Mouse (Mus musculus): Measurements from ENCODE around the gene Plppr2. TPM values are rescaled to one million over a fixed set of nuclear protein-coding genes. Genes with fewer than 3 reads are reported as not detected.
A peak's percentile ranks its signal among the peaks of the same experiment; 100 is the strongest.

The Plppr2 gene
- polyA plus RNA-seq, 1 experiment from 2014 or later: 16.2 TPM

DNA sequence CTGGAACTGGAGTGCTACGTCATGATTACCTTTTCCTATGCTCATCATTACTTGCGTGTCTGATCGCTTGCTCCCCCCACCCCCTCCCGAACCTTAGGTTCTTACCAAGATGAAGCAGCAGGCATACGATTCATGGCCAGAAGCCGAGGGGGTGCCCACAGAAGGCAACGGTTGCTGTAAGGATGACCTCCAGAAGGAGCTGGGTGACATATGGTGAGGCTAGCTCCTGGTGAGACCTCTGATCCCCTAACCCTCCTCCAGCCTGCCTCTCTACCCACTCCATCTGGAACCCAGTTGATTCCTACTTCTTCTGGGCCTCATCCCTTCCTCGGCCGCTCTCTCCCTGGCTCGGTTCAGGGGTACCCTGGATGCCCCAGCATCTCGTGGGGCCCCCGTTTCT lies 2.8 kb upstream of the Plppr2 start:
- Histone ChIP-seq H3K27ac (no peak overlapping the region), H3K4me1 (peaks cover 9% of the 10 kb centered on the region; the same call in 1 of the 2 replicates), H3K27me3 (no peaks in the 10 kb centered on the region), H3K9me3 (no peaks in the 10 kb centered on the region), H3K9ac (no peak overlapping the region), H3K36me3 (no peaks in the 10 kb centered on the region), H3K4me2 (replicated peaks) (no peak overlapping the region), H3K4me3 (no peak overlapping the region)
- 90% methylated on average over 12 of the region's 12 CpGs for WGBS
- ATAC-seq (ENCODE audit: insufficient number of reproducible peaks, insufficient read depth, low FRiP score, low TSS enrichment): no peak

- no peak for ATAC-seq (ENCODE audit: insufficient number of reproducible peaks, insufficient read depth, low FRiP score, low TSS enrichment)
- no peaks in the 10 kb centered on the region for H3K9me3 ChIP-seq
- peaks cover 9% of the 10 kb centered on the region; the same call in 1 of the 2 replicates for H3K4me1 ChIP-seq
- 0 out of 2 replicates have a peak, but pooled peaks cover 1% of the 10 kb centered on the region for H3K36me3 ChIP-seq
- no peak overlapping the region for H3K27ac ChIP-seq
- H3K27me3 ChIP-seq: no peaks in the 10 kb centered on the region
- no peak overlapping the region for H3K4me3 ChIP-seq
- H3K9ac ChIP-seq: no peak overlapping the region
- 0 out of 2 replicates have a peak overlapping the region, but pooled peaks have one; percentile 81 for H3K4me2 ChIP-seq (replicated peaks)
- WGBS: 82% methylated on average over 7 of the region's 7 CpGs
Measured at GRCm38 (mm10) chr9:21935466-21936131, 1.2 kb upstream of the Plppr2 start.

GRCm38 (mm10) chr9:21937711-21938175 lies 910 bp downstream of the Plppr2 start:
- H3K4me2 ChIP-seq (replicated peaks): peak overlapping the region; percentile 81
- peaks cover 9% of the 10 kb centered on the region; the same call in 1 of the 2 replicates for H3K4me1 ChIP-seq
- H3K9me3 ChIP-seq: no peaks in the 10 kb centered on the region
- H3K27me3 ChIP-seq: no peaks in the 10 kb centered on the region
- no peak overlapping the region for H3K27ac ChIP-seq
- ATAC-seq (ENCODE audit: insufficient number of reproducible peaks, insufficient read depth, low FRiP score, low TSS enrichment): no peak
- 84% methylated on average over 4 of the region's 4 CpGs for WGBS
- H3K36me3 ChIP-seq: 0 out of 2 replicates have a peak, but pooled peaks cover 3% of the 10 kb centered on the region
- peak overlapping the region; percentile 62 for H3K4me3 ChIP-seq
- peak overlapping the region; percentile 63; the same call in 1 of the 2 replicates for H3K9ac ChIP-seq

DNA sequence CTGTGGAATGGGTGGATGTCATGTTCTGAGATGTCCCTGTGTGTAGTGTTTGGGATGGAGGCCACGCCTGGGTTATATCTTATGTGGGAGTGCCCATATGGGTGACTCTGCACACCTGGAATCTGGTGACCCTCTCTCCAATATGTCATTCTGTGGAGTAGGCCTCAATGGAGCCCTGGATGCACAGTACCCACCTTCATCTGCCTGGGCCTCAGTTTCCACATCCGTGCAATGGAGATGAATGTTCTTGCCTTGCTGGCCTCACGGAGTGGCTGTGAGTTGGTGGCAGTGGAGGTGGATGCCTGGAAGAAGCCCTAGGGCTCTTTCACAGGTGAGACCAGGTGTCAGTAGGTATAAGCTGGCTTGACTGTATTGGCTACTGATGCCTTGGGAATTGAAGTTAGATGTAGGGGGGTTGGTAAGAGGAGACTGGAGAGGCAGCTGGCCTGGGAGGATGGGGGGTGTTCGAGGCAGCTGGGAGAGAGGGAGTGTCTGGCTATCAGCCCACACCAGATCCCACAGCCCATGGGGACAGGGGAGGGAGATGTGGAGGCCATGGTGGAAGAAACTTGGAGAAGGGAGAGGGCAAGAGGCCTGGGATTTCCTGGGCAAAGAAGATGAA lies 1.5 kb downstream of the Plppr2 start:
- Histone ChIP-seq H3K36me3 (0 out of 2 replicates have a peak, but pooled peaks cover 3% of the 10 kb centered on the region), H3K27me3 (0 out of 2 replicates have a peak, but pooled peaks cover 4% of the 10 kb centered on the region), H3K4me1 (peaks cover 9% of the 10 kb centered on the region; the same call in 1 of the 2 replicates), H3K27ac (no peak overlapping the region), H3K9me3 (no peaks in the 10 kb centered on the region), H3K4me3 (no peak overlapping the region), H3K9ac (no peak overlapping the region), H3K4me2 (replicated peaks) (no peak overlapping the region)
- 86% methylated on average over 4 of the region's 4 CpGs for WGBS
- ATAC-seq (ENCODE audit: insufficient number of reproducible peaks, insufficient read depth, low FRiP score, low TSS enrichment): no peak

GRCm38 (mm10) chr9:21943046-21943445 lies 6.2 kb downstream of the Plppr2 start:
- Histone ChIP-seq H3K4me1 (peaks cover 8% of the 10 kb centered on the region), H3K9me3 (no peaks in the 10 kb centered on the region), H3K27me3 (peaks cover 21% of the 10 kb centered on the region), H3K27ac (no peak overlapping the region), H3K36me3 (0 out of 2 replicates have a peak, but pooled peaks cover 3% of the 10 kb centered on the region), H3K9ac (no peak overlapping the region), H3K4me3 (no peak overlapping the region), H3K4me2 (replicated peaks) (no peak overlapping the region)
- 76% methylated on average over 12 of the region's 12 CpGs for WGBS
- no peak for ATAC-seq (ENCODE audit: insufficient number of reproducible peaks, insufficient read depth, low FRiP score, low TSS enrichment)

GRCm38 (mm10) chr9:21943638-21944037 lies 6.8 kb downstream of the Plppr2 start:
- Histone ChIP-seq H3K9me3 (no peaks in the 10 kb centered on the region), H3K27ac (no peak overlapping the region), H3K4me2 (replicated peaks) (no peak overlapping the region), H3K36me3 (0 out of 2 replicates have a peak, but pooled peaks cover 3% of the 10 kb centered on the region), H3K4me3 (no peak overlapping the region), H3K9ac (no peak overlapping the region), H3K4me1 (peaks cover 8% of the 10 kb centered on the region), H3K27me3 (peaks cover 27% of the 10 kb centered on the region)
- 53% methylated on average over 12 of the region's 12 CpGs for WGBS
- no peak for ATAC-seq (ENCODE audit: insufficient number of reproducible peaks, insufficient read depth, low FRiP score, low TSS enrichment)

DNA sequence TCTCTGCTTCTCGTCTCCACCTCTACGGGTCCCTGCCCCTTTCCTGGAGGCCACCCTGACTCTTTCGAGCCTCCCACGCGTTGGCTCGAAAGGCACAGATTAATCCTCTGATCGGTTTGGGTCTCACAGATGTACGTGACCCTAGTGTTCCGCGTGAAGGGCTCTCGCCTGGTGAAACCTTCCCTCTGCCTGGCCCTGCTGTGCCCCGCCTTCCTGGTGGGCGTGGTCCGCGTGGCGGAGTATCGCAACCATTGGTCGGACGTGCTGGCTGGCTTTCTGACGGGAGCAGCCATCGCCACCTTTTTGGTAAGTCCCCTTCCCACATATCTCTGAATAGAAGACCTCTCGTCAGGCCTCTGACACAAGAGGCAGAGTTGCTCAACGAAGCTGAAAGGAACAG lies 7.4 kb downstream of the Plppr2 start:
- no peak for ATAC-seq (ENCODE audit: insufficient number of reproducible peaks, insufficient read depth, low FRiP score, low TSS enrichment)
- H3K27me3 ChIP-seq: peaks cover 31% of the 10 kb centered on the region

GRCm38 (mm10) chr9:21947540-21948130 lies 10.8 kb downstream of the Plppr2 start:
- Histone ChIP-seq H3K9ac (no peak overlapping the region), H3K27me3 (peaks cover 31% of the 10 kb centered on the region), H3K9me3 (no peaks in the 10 kb centered on the region), H3K4me1 (peaks cover 8% of the 10 kb centered on the region), H3K27ac (no peak overlapping the region), H3K4me3 (no peak overlapping the region), H3K4me2 (replicated peaks) (0 out of 2 replicates have a peak overlapping the region, but pooled peaks have one; percentile 9), H3K36me3 (no peaks in the 10 kb centered on the region)
- whole genome bisulfite sequencing: 7% methylated on average over 26 of the region's 28 CpGs
- no peak for ATAC-seq (ENCODE audit: insufficient number of reproducible peaks, insufficient read depth, low FRiP score, low TSS enrichment)

More for the DNA sequence above, 7.4 kb downstream of the Plppr2 start:
- WGBS: 26% methylated on average over 23 of the region's 23 CpGs
- Histone ChIP-seq H3K9ac (no peak overlapping the region), H3K4me2 (replicated peaks) (no peak overlapping the region), H3K4me1 (peaks cover 8% of the 10 kb centered on the region), H3K36me3 (0 out of 2 replicates have a peak, but pooled peaks cover 3% of the 10 kb centered on the region), H3K4me3 (no peak overlapping the region), H3K9me3 (no peaks in the 10 kb centered on the region), H3K27ac (no peak overlapping the region)

DNA sequence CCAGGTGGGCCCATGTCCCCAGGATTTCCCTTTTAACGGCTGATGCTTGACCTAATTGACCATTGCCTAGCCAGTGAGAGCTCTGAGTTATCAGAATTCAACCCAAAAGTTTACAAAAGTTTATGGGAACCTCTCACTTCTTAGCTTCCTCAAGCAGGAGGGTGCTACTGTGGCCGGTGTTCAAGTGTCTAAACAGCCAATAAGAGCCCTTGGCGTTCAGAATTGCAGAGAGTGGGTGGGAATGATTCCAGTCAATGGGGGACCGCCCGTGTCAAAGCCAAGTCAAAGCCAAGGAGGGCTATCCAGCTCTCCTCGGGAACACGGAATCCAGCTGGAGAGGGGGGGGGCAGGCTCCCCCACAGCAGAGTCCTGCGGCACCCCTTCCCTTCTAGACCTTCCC lies 11.3 kb downstream of the Plppr2 start:
- Histone ChIP-seq H3K9me3 (no peaks in the 10 kb centered on the region), H3K9ac (no peak overlapping the region), H3K4me3 (no peak overlapping the region), H3K36me3 (no peaks in the 10 kb centered on the region), H3K27ac (no peak overlapping the region), H3K4me2 (replicated peaks) (no peak overlapping the region), H3K4me1 (peaks cover 8% of the 10 kb centered on the region), H3K27me3 (peaks cover 29% of the 10 kb centered on the region)
- WGBS: 58% methylated on average over 8 of the region's 8 CpGs
- no peak for ATAC-seq (ENCODE audit: insufficient number of reproducible peaks, insufficient read depth, low FRiP score, low TSS enrichment)

DNA sequence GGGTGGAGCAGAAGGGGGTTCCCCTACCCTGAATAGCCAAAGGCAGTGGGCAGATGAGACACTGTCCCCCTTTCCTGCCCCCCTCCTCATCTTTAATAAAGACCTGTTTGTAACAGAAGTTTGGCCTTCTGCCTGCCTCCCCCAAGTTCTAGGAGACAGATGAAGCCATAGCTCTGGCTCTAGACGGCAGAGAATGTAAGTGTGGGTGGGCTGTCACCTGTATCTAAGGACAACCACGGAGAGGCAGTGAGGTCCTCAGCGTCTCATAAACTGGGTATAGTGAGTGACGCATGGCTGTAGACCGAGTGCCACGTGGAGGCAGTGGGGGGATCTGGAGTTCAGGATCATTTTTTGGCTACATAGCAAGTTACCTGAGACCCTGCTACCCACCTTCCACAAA lies 12.0 kb downstream of the Plppr2 start:
- ATAC-seq (ENCODE audit: insufficient number of reproducible peaks, insufficient read depth, low FRiP score, low TSS enrichment): no peak
- H3K4me2 ChIP-seq (replicated peaks): no peak overlapping the region
- H3K36me3 ChIP-seq: no peaks in the 10 kb centered on the region
- peaks cover 26% of the 10 kb centered on the region for H3K27me3 ChIP-seq
- no peaks in the 10 kb centered on the region for H3K9me3 ChIP-seq
- H3K9ac ChIP-seq: no peak overlapping the region
- WGBS: 71% methylated on average over 6 of the region's 6 CpGs
- no peak overlapping the region for H3K27ac ChIP-seq
- no peak overlapping the region for H3K4me3 ChIP-seq
- peaks cover 8% of the 10 kb centered on the region for H3K4me1 ChIP-seq

- no peak overlapping the region for H3K9ac ChIP-seq
- WGBS: 17% methylated on average over 11 of the region's 11 CpGs
- no peak overlapping the region for H3K27ac ChIP-seq
- no peaks in the 10 kb centered on the region for H3K36me3 ChIP-seq
- H3K9me3 ChIP-seq: no peaks in the 10 kb centered on the region
- H3K4me3 ChIP-seq: no peak overlapping the region
- H3K27me3 ChIP-seq: peaks cover 26% of the 10 kb centered on the region
- peaks cover 8% of the 10 kb centered on the region for H3K4me1 ChIP-seq
- H3K4me2 ChIP-seq (replicated peaks): no peak overlapping the region
- no peak for ATAC-seq (ENCODE audit: insufficient number of reproducible peaks, insufficient read depth, low FRiP score, low TSS enrichment)
Measured at GRCm38 (mm10) chr9:21950322-21950721, 13.5 kb downstream of the Plppr2 start.
